Mouse (Mus musculus) frontal cortex, adult (tissue): ENCODE results near the gene Fhl2.
A peak's percentile ranks its signal among the peaks of the same experiment; 100 is the strongest.
"Not testable (repeated sequence)": the region's sequence is repeated elsewhere in the genome, so short reads cannot be mapped to it uniquely, and the experiment has no call there.

Experiments used
- ATAC-seq: cut with Nextera tagmentation; 2 replicates; pipeline ENCODE4 v1.9.2; 2017; ENCODE audit warnings: mild to moderate bottlenecking, moderate library complexity, mixed read lengths; ENCODE audit not compliant: low TSS enrichment

Gene Fhl2

DNA sequence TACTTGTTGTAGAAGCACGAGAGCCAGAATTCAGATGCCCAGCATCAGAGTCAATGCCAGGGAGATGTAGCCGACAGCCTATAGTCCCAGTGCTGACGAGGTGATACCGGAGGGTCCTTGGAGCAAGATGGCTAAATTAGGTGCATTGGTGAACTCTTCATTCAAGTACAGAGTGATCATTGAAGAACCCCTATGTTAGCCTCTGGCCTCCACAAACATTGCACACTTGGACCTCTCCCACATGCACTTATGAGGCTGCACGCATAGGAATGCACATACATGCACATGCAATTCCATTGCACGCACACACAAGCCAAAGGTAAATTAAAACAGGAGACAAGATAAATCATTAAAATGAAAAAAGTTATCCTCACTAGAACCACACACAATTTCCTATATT is 3.4 kb downstream of the Fhl2 start:
- no peak for ATAC-seq

DNA sequence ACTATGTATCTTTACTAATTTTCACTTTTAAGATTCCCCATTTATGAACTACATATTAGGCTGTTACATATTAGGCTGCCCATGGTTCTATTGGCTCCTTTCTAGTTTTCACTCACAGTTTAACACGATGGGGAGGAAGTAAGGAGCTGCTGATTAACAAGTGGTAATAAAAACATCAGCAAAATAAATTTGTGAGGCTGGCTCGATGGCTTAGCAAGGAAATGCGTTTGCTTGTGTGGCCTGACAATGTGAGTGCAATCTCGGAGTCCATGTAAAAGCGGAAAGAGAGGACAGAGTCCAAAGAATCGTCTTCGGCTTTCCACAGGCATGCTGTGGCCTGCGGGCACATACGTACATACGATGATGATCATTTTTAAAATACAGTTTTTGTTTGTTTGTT is 4.3 kb downstream of the Fhl2 start:
- ATAC-seq, result no peak

DNA sequence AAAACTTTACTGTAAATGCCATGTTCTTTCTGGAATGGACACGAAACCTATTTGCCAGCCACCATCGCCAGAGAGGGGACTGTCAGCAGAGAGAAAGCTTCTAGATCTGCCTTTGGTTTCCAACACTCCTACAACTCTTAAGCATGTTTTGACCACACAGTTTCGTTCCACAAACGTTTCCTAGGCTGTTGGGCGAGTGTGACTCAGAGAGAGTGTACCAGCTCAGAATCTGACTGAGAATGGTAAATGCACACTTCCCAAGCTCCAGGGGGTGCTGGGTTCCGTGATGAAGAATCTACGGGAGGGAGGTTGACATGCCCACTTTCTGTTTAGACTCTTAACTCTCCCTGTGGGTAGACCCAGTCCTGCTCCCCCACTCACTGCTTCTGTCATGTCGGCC is 5.7 kb downstream of the Fhl2 start:
- ATAC-seq, result peak; percentile 96

DNA sequence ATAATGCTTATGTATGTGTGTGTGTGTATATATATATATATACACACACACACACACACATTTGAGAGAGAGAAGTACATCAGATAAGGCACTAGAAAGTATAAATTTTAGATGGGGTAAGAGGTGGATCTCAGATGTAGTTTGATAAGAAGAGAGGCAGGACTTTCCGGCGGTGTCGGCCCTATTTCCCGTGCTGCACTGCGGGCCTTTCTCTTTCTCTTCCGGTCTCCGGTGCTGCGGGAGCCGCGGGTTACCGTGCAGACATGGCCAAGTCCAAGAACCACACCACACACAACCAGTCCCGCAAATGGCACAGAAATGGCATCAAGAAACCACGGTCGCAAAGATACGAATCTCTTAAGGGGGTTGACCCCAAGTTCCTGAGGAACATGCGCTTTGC is 7.9 kb downstream of the Fhl2 start:
- not testable (repeated sequence) for ATAC-seq

DNA sequence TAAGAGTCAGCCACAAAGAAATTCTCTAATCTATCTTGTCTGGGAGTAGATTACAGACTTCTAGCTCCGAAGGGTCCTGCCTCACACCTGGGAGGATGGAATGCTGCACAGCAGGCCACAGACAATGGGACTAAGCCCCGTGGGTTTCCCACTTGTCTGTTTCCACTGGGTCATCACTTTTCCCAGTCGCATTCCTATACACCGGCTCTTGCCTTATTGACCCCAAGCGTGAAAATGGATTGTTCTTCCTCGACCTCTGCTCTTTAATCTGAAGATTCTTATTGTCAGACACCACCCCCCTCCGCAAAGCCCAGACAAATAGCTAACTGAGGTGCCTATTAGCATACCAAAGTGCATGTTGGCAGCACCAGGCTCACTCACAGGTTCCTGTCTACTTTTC is 10.4 kb downstream of the Fhl2 start:
- no peak for ATAC-seq

DNA sequence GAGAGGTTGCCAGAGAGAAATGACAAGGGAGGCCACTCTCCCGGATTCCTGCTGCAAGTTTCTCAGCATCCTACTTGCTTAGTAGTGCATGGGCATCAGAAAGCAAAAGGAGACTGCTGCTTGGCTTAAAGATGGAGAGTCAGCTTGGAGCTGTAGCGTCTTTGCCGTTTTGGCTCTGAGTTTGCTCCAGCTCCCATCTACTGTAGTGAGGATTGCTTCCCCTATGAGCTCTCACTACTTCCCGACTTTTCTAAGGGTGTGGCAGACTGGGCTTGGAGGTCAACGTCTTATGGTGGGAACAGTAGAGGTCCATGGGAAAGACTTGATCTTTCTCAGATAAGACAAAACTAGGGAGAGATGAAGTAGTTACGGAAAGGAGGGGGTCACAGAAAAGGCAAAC is 15.9 kb downstream of the Fhl2 start:
- ATAC-seq, result no peak

DNA sequence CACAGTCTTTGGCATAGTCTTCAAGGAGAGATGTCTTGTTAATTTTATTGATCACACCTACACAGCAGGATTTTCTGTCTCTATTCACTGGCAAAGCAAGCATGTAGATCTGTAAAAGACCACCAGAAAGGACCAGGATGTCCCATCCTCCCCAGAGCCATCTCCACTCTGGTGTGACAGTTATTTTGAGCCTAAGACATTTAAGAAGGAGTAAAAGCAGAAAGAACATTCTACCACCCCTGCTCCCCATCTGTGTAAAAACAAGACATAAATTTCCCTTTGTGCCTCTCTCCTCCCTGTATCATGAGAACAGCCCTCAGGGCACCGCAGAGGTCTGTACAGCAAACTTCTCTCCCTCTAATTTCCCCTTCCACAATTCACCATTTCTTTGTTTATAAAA is 18.0 kb downstream of the Fhl2 start:
- peak; percentile 82 for ATAC-seq

DNA sequence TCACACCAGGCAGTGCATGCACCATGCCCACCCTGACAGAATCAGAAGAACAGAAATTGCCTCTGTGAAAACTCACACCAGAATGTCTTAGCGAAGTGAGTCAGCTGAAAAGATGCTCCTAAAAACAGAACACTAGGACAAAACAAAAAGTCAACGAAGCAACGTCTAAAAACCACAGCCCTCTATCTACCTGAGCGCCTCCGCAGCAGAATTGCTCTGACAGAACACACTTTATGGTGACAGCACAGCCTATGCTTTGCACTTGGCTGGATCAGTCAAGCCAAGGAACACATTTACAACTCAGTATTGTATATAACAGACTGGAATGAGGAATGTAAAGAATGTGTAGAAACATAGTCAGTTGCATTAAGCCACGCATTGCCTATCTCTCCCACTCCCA is 18.4 kb downstream of the Fhl2 start:
- ATAC-seq, result peak; percentile 75

DNA sequence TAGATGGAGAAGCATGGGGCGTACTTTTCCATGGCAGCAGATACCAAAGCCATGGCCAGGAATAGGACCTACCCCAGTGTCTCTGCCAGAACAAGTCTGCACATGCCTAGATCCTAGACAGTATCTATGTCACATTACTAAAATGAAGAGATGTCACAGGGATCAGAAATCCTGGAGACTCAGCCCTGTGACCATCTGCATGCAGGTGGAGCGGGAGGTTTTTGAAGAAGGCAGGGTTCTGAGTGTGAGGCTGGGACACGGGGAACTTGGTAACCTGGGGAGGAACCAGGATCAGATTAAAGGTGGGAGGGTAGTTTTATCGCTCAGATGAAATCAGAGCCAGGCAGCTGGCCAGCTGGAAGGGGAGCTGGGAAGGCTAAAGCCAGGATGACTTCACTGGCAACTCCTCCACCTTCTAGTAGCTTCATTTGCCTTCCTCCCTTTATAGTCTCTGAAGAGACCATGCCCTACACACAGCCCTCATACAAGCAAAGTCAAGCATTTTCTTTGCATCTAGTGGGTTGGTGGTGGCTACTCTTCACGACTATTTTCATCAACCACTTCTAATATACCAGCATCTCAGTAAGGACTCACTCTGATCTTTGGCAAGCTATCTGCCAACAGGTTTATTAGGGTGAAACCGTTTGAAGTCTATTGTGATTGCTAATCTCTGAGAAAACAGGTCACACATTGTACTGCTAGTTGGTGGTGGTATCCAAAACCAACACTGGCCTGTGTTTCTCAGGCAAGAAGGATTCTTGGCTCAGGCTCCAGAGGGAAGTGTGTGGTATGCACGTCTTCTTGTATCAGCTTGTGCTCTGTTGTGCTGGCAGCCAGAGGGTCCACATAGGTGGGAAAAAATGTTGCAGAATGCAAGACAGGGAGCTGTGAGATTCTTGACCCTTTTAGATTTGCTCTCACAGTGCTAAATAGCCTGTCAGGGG is 23.2 kb downstream of the Fhl2 start:
- no peak for ATAC-seq

DNA sequence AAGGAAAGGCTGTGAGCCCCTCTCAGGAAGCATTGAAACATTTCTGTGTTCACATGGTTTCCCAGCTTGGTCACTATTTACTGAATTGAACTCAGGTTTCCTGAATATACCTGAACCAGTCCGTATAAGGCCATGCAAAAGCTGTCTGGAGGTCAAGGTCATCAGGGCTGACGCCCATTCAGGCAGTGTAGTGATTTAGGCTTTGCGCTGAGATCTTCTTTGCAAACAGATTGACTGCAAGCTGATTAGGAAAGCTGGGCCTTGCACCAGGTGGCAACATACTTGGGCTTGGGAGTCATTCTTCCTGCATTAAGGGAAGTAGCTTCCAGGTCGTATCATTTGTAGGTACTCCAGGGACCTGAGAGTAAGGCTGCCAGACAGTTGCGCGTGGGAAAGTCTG is 25.0 kb downstream of the Fhl2 start:
- no peak for ATAC-seq

DNA sequence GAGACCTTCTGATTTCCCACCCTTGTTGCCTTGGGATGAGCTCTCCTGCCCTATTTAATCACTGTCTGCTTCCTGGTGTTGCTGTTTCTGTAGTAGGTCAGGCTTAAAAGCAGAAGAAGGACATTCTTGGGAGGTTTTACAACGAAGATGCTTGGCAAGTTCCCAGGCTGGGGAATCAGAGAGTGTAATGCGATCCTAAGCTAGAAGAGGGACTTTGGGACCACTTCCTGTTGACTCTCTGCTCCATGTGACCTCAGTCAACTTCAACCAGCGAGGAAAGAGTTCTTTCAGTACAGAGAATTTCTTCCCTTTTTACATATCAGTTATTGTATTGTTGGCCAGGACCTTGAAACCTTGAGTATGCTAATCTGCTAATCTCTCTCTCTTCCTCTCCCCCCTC is 25.7 kb downstream of the Fhl2 start:
- no peak for ATAC-seq

DNA sequence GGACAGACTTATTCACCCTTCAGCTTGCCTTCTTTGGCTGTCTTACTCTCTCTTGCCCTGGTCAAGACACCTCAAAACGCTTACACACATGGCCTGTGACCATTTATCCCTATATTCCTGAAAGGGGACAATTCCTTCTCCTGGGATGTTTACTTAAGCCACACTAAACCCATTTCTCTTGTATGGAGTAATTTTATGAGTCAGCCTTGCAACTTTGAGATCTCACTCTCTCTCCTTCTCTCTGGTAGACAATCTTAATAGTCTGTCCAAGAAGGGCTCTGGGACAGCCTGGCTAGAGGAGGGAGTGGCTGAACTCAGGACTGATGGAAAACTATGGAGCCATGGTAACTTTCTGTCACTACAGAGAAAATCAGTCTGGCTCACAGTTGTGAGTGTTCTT is 27.1 kb downstream of the Fhl2 start:
- ATAC-seq, result no peak

DNA sequence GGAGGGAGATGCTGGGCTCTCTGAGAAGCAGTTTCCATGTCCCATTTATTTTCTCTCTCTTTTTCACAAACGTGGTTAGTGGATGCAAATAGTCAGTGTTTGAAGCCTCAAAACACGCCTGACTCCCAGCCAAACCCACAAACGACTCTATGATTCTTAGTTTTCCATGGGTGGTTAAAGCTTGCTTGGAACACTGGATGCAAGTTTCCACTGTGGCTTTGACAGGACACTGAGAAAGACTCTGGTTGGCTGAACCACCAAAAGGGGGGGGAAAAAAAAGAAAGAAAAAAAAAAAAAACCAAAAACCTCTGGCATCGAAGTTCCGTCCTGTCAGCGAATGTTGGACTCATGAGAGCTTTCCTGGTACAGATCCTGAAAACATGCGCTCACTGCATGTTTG is 27.6 kb downstream of the Fhl2 start:
- peak; percentile 8; the same call in 1 of the 2 replicates for ATAC-seq

DNA sequence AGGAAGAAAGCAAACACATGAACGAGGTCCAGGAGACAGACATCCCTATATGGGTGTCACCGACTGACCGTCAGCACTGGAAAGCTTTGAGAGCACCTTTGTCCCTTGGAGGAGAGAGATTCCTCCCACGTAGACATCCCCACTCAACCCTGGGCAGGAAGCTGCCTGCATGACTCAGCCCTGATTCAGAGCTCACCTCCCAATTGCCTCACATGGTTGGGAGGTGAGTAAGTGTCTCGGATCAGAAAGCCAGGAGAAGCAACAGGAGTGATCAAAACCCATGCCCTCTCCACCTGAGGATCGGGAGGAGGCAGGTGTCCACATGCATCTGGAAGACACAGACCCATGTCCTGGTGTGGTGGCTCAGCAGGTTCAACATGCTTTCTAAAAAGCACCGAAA is 28.2 kb downstream of the Fhl2 start:
- peak; percentile 48 for ATAC-seq

DNA sequence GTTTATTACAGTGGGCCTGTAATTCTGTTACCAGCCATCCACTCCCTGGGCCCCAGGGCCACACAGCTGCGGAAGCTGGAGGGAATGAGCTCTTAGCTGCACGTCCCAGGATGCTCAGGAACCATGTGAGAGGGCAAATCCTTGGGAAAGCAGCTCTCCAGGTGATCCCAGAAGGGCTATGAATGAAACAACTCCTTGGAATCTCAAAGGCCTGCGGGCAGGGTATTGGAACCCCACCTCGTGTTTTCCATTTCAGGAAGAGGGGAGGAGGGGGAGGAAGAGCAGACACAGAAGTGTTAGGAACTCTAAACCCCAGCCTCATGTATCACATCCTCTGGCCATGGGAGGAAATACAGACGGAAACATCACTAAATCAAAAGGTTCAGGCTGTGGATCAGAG is 28.8 kb downstream of the Fhl2 start:
- no peak for ATAC-seq

DNA sequence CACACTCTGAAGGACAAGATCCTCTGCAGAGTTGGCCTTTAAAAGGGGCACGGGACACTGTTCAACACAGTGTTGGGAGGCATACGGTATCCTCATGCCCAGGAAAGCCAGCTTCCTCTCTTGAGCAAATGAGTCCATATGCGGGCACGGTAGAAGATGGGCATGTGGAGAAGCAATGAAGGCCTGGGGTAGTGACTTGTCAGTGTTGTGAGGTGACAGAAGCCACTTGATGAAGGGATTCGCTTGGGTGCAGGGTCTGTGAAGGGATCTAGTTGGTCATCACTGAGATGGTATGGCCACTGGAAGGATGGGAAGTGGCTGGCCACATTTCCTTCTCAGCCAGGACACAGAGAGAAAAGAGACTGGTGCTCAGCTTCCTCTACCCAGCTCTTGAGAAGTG is 32.2 kb downstream of the Fhl2 start:
- no peak for ATAC-seq

DNA sequence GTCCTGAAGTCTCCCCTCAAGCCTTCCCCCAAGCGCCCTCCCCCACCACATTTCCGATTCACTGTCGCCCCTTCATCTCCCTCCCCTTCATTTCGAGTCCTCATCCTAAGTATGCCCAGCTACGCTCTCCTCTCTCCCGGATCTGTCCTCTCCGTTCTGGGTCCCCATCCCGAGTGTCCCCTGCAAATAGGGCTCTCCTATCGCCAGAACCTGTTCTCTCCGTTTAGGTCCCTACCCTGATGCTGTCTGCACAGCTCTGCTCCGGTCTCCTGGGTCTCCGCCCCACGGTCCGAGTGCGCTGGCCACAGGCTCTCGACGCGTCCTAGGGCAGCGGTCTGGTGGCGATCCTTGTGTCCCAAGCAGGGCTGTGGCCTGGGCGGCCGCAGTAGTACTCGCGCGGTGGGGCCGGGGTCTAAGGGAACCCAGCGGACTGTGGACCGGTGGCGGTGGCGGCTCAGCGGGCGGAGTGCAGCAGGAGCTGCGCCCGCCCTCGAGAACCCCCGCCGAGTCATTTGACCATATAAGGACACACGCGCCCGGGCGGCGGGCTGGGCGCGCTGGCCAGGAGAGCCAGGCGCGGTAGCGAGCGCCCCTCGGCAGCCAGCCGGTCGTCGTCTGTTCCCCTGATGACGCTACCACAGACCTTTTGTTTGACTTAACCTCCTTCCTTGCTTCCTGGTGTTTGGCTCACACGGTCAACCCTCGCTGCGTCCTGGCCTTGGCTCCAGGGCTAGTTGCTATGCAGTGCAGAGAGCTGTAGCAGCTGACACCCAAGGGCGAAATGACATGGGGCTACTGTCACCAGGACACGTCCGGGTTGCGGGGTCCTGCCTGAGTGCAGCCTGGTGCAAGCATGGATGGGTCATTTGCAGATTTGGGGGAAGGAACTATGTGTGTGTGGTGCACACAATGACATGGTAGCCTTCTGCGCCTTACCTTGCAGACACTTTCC is 33.0 kb downstream of the Fhl2 start:
- ATAC-seq, result peak; percentile 79

DNA sequence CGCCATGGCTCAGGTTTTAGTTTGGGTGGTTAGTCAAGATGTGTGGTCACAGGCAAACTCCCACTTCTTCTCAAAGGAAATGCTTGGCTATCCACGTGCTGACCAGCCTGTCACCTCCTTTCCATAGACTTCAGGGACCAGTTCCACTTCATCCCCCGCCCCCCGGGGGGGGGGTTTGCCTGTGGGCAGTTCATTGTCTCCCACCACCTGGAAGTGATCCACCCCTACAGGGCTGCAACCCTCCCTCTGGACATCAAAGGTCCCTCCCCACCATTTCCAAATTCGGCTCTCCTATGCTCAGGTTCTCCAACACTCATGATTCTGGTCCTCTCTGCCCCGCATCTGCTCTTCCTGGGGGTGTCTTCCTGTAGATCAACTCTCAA is 33.7 kb downstream of the Fhl2 start:
- peak; percentile 21 for ATAC-seq

DNA sequence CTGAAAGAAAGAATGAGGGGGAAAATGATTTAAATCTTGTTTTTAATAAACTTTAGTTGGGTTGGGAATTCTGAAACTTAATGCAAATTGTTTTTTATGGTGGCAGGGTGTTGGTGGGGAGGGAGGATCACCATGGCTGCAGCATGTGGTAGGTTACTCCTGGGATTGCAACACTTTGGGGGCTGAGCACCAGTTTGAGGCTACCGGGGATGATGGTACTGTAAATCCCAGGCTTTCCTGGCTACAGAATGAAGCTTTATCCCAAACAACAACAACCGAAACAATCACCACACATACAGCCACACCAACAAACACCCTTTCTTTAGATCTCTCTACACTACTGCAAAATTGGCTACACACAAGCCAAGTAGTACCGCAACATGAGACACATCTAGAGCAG is 34.4 kb downstream of the Fhl2 start:
- ATAC-seq, result no peak

DNA sequence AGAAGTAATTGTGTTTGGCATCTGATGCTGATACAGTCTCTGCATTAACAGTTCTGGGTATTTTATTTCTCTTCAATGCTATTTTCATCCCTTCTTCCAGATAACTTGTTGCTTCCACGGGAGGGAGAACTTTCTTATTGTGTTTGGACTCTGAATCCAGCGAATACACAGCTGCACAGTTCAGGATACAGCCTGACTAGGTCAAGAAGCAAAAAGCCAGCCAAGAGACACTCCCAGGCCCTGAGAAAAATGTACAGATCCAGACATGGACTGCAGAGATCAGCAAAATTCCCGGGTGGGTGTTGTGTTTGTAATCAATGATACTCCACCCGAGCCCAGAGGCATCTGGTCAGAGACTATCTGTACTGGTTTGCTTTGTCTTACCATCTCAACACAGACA is 37.4 kb downstream of the Fhl2 start:
- ATAC-seq, result no peak

DNA sequence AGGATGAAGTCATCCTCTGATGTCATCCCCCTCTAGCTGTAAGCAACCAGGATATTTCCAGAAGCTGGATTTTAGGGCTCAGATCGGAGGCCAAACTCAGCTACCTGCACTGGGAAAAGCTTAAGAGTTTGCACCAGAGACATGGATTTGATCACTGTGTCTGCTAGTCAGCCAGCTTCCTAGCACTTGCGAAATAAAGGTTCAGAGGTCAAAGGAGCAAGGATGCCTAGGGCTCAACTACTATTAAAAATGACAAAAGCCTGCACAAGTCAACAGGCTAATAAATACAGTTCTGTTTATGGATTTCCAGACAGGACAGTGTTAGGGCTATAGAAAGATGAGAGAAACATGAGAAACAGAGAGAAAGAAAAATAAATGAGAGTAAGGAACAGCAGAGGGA is 38.9 kb downstream of the Fhl2 start:
- ATAC-seq, result no peak

DNA sequence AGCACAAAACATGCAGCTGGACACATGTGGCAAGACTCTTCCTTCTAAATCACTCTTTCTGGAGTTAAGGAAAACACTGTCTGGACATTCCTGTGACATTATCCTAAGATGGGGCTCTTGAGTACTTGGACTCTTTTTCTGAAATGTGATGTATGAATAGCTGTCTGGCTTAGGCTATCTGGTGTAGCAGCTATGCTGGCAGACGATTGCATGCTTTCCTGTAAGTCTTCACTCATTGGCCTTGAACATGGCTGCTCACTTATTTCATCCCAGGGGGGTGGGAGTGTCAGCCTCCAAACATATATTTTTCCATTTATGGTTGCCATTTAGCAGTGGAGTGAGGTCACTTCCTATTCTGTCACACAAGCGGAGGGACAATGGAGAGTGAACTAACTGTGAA is 42.3 kb downstream of the Fhl2 start:
- no peak for ATAC-seq

DNA sequence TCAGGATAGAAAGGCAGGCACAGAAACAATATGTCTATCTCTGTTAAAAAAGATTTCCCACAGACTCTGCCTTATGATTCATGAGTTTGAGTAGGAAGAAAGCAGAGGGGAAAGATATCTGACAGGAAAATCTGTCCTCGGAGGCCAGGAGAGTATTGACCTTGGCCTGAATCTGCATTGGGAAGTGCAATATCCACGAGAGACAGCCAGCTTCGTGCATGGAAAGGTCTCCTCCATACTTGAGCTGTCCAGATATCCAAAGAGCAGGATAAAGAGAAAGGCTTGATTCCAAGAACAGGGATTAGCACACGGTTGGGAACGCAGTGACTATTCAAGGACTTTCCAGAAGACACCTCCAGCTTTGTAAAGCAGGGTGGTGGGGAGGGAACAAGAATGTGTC is 43.2 kb downstream of the Fhl2 start:
- ATAC-seq, result peak; percentile 39
